Mouse (Mus musculus) small intestine, adult 2 months (tissue): ENCODE results near the gene Zdhhc17. TPM values are rescaled to one million over a fixed set of nuclear protein-coding genes. Genes with fewer than 3 reads are reported as not detected.

Source experiments
- H3K27ac ChIP-seq: fragments of 200-500 bp; 2 replicates; pipeline ENCODE4 v1.5.1; 2012; ENCODE audit warnings: low read depth, low read length, control low read depth, inconsistent platforms; ENCODE audit not compliant: insufficient read depth
- H3K27me3 ChIP-seq: fragments of 200-500 bp; 2 replicates; pipeline ENCODE4 v1.6.1; 2012; ENCODE audit warnings: mild to moderate bottlenecking, moderate library complexity, low read length, inconsistent platforms; ENCODE audit not compliant: control insufficient read depth, insufficient read depth
- H3K36me3 ChIP-seq: fragments of 200-500 bp; 2 replicates; pipeline ENCODE4 v1.6.1; 2012; ENCODE audit warnings: mild to moderate bottlenecking, low read length, control low read depth, inconsistent platforms; ENCODE audit not compliant: control insufficient read depth, insufficient read depth
- H3K4me1 ChIP-seq: fragments of 200-500 bp; 2 replicates; pipeline ENCODE4 v1.6.1; 2012; ENCODE audit warnings: low read length, inconsistent platforms, mixed read lengths; ENCODE audit not compliant: control insufficient read depth, insufficient read depth, insufficient read length
- H3K4me3 ChIP-seq: fragments of 200-500 bp; 2 replicates; pipeline ENCODE4 v1.5.1; 2012; ENCODE audit warnings: low read depth, mild to moderate bottlenecking, control low read depth, inconsistent platforms, low read length, moderate library complexity
- CTCF ChIP-seq: fragments of 200-500 bp; IDR thresholded peaks from 2 replicates; pipeline ENCODE4 v1.5.1; 2012; ENCODE audit warnings: low read depth, mild to moderate bottlenecking, control low read depth, inconsistent platforms, low read length, moderate library complexity, mixed read lengths; ENCODE audit not compliant: insufficient replicate concordance, insufficient read length; ENCODE audit errors: extremely low read depth
- POLR2A ChIP-seq: fragments of 200-500 bp; IDR thresholded peaks from 2 replicates; pipeline ENCODE4 v1.6.1; 2012; ENCODE audit warnings: low read depth, mild to moderate bottlenecking, control low read depth, inconsistent platforms, low read length, moderate library complexity
- WGBS: fragments of 180-500 bp; shearing (Covaris S2); methylation state at CpG from one replicate; pipeline ENCODE4 v1.1.7; 2018; 5-methylcytosine and 5-hydroxymethylcytosine counted together
- polyA plus RNA-seq: library from polyadenylated mRNA; depleted of rRNA; stranded (reverse); fragments of >200 nt; gene quantifications from 2 replicates; pipeline ENCODE4 v1.2.3, GENCODE M21; 2012

Zdhhc17 gene
- polyA plus RNA-seq, 1 experiment, result 4.7 TPM

DNA sequence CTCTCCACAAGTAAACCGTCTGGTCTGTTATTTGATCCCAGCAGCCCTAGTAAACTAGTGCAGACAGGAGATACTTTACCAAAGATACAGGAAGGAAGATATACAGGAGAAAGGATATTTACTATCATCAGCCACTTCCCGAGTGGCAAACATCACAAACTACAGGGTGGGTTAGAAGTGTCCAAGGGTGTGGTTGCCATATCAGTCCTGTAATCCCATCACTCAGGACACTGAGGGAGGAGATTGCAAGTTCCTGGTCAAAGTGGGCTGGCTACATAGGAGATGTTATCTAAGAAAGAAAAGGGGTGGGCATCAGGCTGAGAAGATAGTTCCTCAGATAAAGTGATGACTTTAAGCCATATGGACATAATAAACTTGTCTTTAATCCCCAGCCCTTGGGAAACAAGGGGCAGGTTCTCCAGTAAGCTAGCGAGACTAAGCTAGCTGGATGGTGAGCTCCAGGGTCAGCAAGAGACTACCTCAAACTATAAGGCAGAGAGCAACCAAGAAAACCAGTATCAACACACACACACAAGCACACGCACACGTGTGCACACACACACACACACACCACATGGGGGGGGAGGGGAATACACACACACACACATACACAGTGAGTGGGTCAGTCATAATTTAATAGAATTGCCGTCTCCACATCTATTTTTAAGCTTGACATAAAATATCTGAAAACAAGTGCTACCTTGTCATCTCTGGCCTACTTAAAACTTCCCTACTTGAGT, 18.5 kb downstream of the Zdhhc17 start:
- H3K27me3 ChIP-seq, result no peaks in the 10 kb centered on the region
- peaks cover 7% of the 10 kb centered on the region; the same call in 1 of the 2 replicates for H3K4me1 ChIP-seq
- H3K36me3 ChIP-seq, result no peaks in the 10 kb centered on the region
- TF ChIP-seq POLR2A, result no peak
- TF ChIP-seq CTCF, result no peak
- no peak overlapping the region for H3K4me3 ChIP-seq
- 62% methylated on average over 6 of the region's 6 CpGs for WGBS
- no peak overlapping the region for H3K27ac ChIP-seq

DNA sequence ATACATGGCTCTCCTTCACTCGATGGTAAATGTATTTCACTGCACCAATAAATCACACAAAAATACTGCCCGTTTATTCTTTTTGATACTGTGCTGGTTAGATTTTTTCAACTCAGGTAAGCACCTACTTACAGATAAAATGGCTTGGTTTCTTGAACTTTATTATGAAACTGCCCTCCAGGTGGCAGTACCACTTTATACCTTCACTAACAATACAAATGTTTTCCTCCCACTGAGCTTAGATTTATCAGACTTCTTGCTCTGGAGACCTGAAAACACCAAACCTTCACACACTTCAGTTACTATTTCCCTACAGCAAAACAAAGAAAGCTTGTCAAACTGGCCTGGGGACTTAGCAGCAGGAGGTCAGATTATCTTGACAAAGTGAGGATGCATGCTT, 20.2 kb downstream of the Zdhhc17 start:
- no peak for TF ChIP-seq CTCF
- TF ChIP-seq POLR2A, result no peak
- WGBS, result 45% methylated on average over 2 of the region's 2 CpGs

DNA sequence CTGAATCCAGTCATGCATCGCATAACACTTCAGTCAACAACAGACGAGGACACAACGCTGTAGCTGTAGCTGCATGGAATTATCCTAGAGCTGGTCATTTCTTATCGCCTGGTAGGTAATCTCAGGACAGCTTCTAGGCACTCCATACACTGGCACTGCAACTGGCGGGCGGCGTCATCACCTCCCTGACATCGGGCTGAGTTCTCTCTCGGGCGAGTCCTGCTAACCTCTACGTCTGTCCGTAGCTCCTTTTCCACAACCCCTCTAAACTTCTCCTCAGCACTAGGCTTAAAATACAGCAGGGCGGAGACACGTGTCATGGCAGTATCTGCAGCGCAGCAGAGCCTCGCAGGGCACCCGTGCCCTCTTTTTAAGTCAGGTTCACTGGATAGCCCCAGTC, 23.3 kb downstream of the Zdhhc17 start:
- Histone ChIP-seq H3K4me1 (peaks cover 3% of the 10 kb centered on the region; the same call in 1 of the 2 replicates), H3K27me3 (no peaks in the 10 kb centered on the region), H3K27ac (no peak overlapping the region), H3K4me3 (no peak overlapping the region), H3K36me3 (peaks cover 3% of the 10 kb centered on the region; the same call in 1 of the 2 replicates)
- TF ChIP-seq CTCF (no peak), POLR2A (no peak)
- 92% methylated on average over 17 of the region's 17 CpGs for WGBS

More for the DNA sequence above, 20.2 kb downstream of the Zdhhc17 start:
- Histone ChIP-seq H3K4me3 (no peak overlapping the region), H3K27ac (no peak overlapping the region), H3K36me3 (no peaks in the 10 kb centered on the region), H3K27me3 (no peaks in the 10 kb centered on the region), H3K4me1 (peaks cover 7% of the 10 kb centered on the region; the same call in 1 of the 2 replicates)

DNA sequence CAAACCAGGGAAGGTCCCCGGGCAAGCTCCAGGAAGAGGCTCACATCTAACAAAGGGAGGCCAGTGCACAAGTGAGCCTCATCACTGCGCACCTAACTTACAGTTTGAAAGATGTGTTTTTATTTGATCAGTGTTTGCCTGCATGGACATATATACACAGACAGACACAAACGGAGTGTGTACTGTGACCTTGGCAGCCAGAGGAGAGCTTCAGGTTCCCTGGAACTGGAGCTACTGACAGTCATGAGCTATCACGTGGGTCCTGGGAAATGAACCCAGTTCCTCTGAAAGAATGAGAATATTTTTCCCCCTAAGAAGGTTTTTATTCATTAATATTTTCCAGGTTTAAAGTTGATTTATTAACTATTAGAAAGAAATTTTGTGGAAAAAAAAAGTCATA, 27.2 kb downstream of the Zdhhc17 start:
- TF ChIP-seq POLR2A, result no peak
- TF ChIP-seq CTCF, result no peak
- H3K36me3 ChIP-seq, result peaks cover 12% of the 10 kb centered on the region; the same call in 1 of the 2 replicates
- H3K4me3 ChIP-seq, result no peak overlapping the region
- no peaks in the 10 kb centered on the region for H3K27me3 ChIP-seq
- WGBS, result 86% methylated on average over 4 of the region's 4 CpGs
- no peaks in the 10 kb centered on the region; the same call in 1 of the 2 replicates for H3K4me1 ChIP-seq
- no peak overlapping the region for H3K27ac ChIP-seq

DNA sequence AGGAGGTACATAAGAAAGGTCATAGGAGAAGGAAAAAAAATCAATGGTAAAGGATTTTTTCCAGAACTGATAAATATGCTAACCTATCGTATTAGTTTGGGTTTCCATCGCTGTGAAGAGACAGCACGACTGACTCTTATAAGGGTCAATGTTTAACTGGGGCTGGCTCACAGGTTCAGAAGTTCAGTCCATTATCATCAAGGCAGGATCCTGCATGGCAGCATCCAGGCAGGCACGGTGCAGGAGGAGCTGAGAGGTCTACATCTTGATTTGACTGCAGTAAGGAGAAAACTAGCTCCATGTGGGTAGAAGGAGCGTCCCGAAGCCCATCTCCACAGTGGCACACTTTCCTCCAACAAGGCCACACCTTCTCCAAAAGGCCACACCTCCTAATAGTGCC, 29.5 kb downstream of the Zdhhc17 start:
- Histone ChIP-seq H3K27me3 (no peaks in the 10 kb centered on the region), H3K36me3 (peaks cover 14% of the 10 kb centered on the region), H3K4me1 (no peaks in the 10 kb centered on the region; the same call in 1 of the 2 replicates), H3K27ac (no peak overlapping the region), H3K4me3 (no peak overlapping the region)
- 50% methylated on average over 6 of the region's 6 CpGs for WGBS
- TF ChIP-seq POLR2A (no peak), CTCF (no peak)

DNA sequence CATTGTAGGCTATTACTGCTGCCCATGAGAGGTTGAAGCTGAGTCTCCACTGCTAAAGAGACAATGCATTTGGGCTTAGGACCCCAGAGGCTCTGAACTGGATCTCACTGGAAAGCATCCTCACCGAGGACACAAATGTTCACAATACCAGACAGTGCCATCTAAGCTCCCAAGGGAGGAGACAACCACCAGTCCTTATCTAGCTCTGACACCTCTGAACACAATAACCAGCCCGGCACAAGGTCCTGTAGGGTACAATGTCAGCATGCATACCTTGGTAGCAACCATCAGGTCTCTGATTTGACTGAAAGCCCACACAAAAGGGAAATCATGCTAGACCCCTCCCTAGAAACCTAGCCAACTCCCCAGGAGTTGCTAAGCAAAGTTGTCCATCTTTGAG, 30.5 kb downstream of the Zdhhc17 start:
- no peak overlapping the region for H3K27ac ChIP-seq
- no peaks in the 10 kb centered on the region for H3K27me3 ChIP-seq
- H3K4me3 ChIP-seq, result no peak overlapping the region
- 79% methylated on average over 2 of the region's 2 CpGs for WGBS
- no peak for TF ChIP-seq POLR2A
- no peak for TF ChIP-seq CTCF
- peaks cover 14% of the 10 kb centered on the region for H3K36me3 ChIP-seq
- no peaks in the 10 kb centered on the region; the same call in 1 of the 2 replicates for H3K4me1 ChIP-seq

DNA sequence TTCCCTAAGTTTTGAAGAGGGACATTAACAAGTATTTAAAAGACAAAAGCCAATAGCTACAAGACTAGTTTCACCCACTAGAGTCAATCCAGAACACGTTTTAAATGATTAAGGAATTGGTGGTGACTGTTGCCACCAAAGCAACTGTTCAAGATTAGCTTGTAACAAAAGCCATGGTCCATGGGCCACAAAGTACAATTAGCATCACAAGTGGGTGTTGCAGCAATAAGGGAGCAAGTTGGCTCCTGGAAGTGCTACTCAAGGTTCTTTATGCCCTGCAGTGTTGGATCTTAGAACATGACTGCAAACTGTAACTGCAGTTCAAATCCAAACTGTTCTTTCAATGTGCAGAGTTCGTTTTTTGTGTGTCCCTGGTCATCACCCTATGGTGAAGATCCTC, 32.6 kb downstream of the Zdhhc17 start:
- Histone ChIP-seq H3K4me1 (no peaks in the 10 kb centered on the region; the same call in 1 of the 2 replicates), H3K27me3 (no peaks in the 10 kb centered on the region), H3K36me3 (peaks cover 20% of the 10 kb centered on the region), H3K27ac (no peak overlapping the region), H3K4me3 (no peak overlapping the region)
- 70% methylated on average over 2 of the region's 2 CpGs for WGBS
- TF ChIP-seq CTCF (no peak), POLR2A (no peak)
